Mouse (Mus musculus): Measurements from ENCODE around the gene Srrm4. TPM values are rescaled to one million over a fixed set of nuclear protein-coding genes. Genes with fewer than 3 reads are reported as not detected.

Srrm4 gene
- total and polyA plus RNA-seq, 3 experiments: not detected

DNA sequence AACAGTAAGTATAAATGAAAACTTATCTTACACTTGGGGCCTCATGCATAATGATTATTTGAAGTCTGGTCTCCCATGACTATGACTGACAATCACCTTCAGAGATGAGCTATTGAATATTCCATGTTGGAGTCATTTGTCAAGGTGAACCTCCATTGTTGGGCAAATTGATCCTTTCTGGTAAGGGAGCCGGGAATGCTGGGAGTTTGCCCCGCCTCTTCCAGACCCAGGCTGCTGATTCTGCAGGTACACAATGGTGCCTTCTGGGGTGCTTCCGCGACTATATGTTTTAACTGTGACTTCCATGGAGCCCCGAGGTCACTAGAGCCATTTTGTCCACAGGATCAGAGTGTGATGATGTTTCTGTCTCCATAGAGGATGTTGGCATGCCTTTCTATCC, 195.5 kb downstream of the Srrm4 start:
- no peak for DNase-seq (ENCODE audit: low read depth, low spot score)
- Histone ChIP-seq H3K27ac (ENCODE audit: control insufficient read depth, low read depth, low read length) (no peak overlapping the region), H3K9me3 (replicated peaks; ENCODE audit: insufficient read depth, low read length) (no peaks in the 10 kb centered on the region), H3K4me3 (ENCODE audit: control insufficient read depth in 1 of 2, insufficient read depth in 1 of 2, low read depth in 2 of 2, low read length in 2 of 2) (no peak overlapping the region), H3K79me2 (ENCODE audit: control insufficient read depth, insufficient read depth, low read length, poor library complexity) (no peaks in the 10 kb centered on the region), H3K9ac (ENCODE audit: control insufficient read depth, low read depth, low read length, poor library complexity, severe bottlenecking) (no peak overlapping the region), H3K27me3 (ENCODE audit: control insufficient read depth in 1 of 2, insufficient read depth in 2 of 2, low read length in 2 of 2) (no peaks in the 10 kb centered on the region), H3K36me3 (ENCODE audit: control insufficient read depth in 1 of 2, insufficient read depth in 2 of 2, low read length in 2 of 2) (no peaks in the 10 kb centered on the region), H3K4me1 (ENCODE audit: control insufficient read depth in 1 of 2, insufficient read depth in 2 of 2, low read length in 2 of 2) (no peaks in the 10 kb centered on the region)
- TF ChIP-seq CHD2 (IDR thresholded peaks at IDR 0.05; ENCODE audit: low read length) (no peak), RCOR1 (IDR thresholded peaks at IDR 0.05; ENCODE audit: low read depth, low read length) (no peak), MAX (IDR thresholded peaks at IDR 0.05; ENCODE audit: low read length) (no peak), JUND (IDR thresholded peaks at IDR 0.05; ENCODE audit: low read depth, low read length) (no peak), GATA1 (IDR thresholded peaks at IDR 0.05; ENCODE audit: low read depth, low read length) (no peak), POLR2AphosphoS2 (IDR thresholded peaks at IDR 0.05; ENCODE audit: low read length) (no peak), RAD21 (IDR thresholded peaks at IDR 0.05; ENCODE audit: low read depth, low read length) (no peak), UBTF (IDR thresholded peaks at IDR 0.05; ENCODE audit: borderline replicate concordance, insufficient read depth, low read depth, low read length) (no peak), ELF1 (IDR thresholded peaks at IDR 0.05; ENCODE audit: low read depth, low read length) (no peak), MYB (IDR thresholded peaks at IDR 0.05; ENCODE audit: low read depth, low read length) (no peak), ZC3H11A (IDR thresholded peaks at IDR 0.05; ENCODE audit: low read depth, low read length) (no peak), MXI1 (IDR thresholded peaks at IDR 0.05; ENCODE audit: low read depth, low read length) (no peak), MAFK (IDR thresholded peaks at IDR 0.05; ENCODE audit: borderline replicate concordance, low read depth, low read length) (no peak), CTCF (IDR thresholded peaks at IDR 0.05 in 2 of 3, conservative IDR thresholded peaks at IDR 0.05 in 1 of 3; ENCODE audit: control insufficient read depth in 1 of 3, insufficient read depth in 1 of 3, low read depth in 2 of 3, low read length in 3 of 3, poor library complexity in 1 of 3, severe bottlenecking in 1 of 3) (no peak), GABPA (IDR thresholded peaks at IDR 0.05; ENCODE audit: low read depth, low read length) (no peak), MEF2A (IDR thresholded peaks at IDR 0.05; ENCODE audit: extremely low read depth, insufficient replicate concordance, low read depth, low read length, poor library complexity, severe bottlenecking) (no peak), POLR2A (IDR thresholded peaks at IDR 0.05; ENCODE audit: control insufficient read depth in 1 of 2, insufficient read depth in 1 of 2, low read depth in 1 of 2, low read length in 2 of 2, poor library complexity in 1 of 2) (no peak)

GRCm38 (mm10) chr5:116392603-116393002, 199.0 kb downstream of the Srrm4 start:
- no peaks in the 10 kb centered on the region for H3K79me2 ChIP-seq (ENCODE audit: control insufficient read depth, insufficient read depth, low read length, poor library complexity)
- no peaks in the 10 kb centered on the region for H3K4me1 ChIP-seq (ENCODE audit: control insufficient read depth in 1 of 2, insufficient read depth in 2 of 2, low read length in 2 of 2)
- no peaks in the 10 kb centered on the region for H3K36me3 ChIP-seq (ENCODE audit: control insufficient read depth in 1 of 2, insufficient read depth in 2 of 2, low read length in 2 of 2)
- no peaks in the 10 kb centered on the region for H3K27me3 ChIP-seq (ENCODE audit: control insufficient read depth in 1 of 2, insufficient read depth in 2 of 2, low read length in 2 of 2)
- H3K9ac ChIP-seq (ENCODE audit: control insufficient read depth, low read depth, low read length, poor library complexity, severe bottlenecking): no peak overlapping the region
- no peak for DNase-seq (ENCODE audit: low read depth, low spot score)
- H3K27ac ChIP-seq (ENCODE audit: control insufficient read depth, low read depth, low read length): no peak overlapping the region
- no peak overlapping the region for H3K4me3 ChIP-seq (ENCODE audit: control insufficient read depth in 1 of 2, insufficient read depth in 1 of 2, low read depth in 2 of 2, low read length in 2 of 2)
- no peaks in the 10 kb centered on the region for H3K9me3 ChIP-seq (replicated peaks; ENCODE audit: insufficient read depth, low read length)
- TF ChIP-seq SIN3A (IDR thresholded peaks at IDR 0.05; ENCODE audit: low read length) (no peak), ELF1 (IDR thresholded peaks at IDR 0.05; ENCODE audit: low read depth, low read length) (no peak), MYC (IDR thresholded peaks at IDR 0.05; ENCODE audit: low read depth, low read length) (no peak), HCFC1 (IDR thresholded peaks at IDR 0.05; ENCODE audit: low read depth, low read length) (no peak), MEF2A (IDR thresholded peaks at IDR 0.05; ENCODE audit: extremely low read depth, insufficient replicate concordance, low read depth, low read length, poor library complexity, severe bottlenecking) (no peak), GATA1 (IDR thresholded peaks at IDR 0.05; ENCODE audit: low read depth, low read length) (no peak), MAFK (IDR thresholded peaks at IDR 0.05; ENCODE audit: borderline replicate concordance, low read depth, low read length) (no peak), POLR2A (IDR thresholded peaks at IDR 0.05; ENCODE audit: control insufficient read depth in 1 of 2, insufficient read depth in 1 of 2, low read depth in 1 of 2, low read length in 2 of 2, poor library complexity in 1 of 2) (no peak), CHD1 (IDR thresholded peaks at IDR 0.05; ENCODE audit: low read depth, low read length) (no peak), UBTF (IDR thresholded peaks at IDR 0.05; ENCODE audit: borderline replicate concordance, insufficient read depth, low read depth, low read length) (no peak), CTCF (IDR thresholded peaks at IDR 0.05 in 2 of 3, conservative IDR thresholded peaks at IDR 0.05 in 1 of 3; ENCODE audit: control insufficient read depth in 1 of 3, insufficient read depth in 1 of 3, low read depth in 2 of 3, low read length in 3 of 3, poor library complexity in 1 of 3, severe bottlenecking in 1 of 3) (no peak), MAZ (IDR thresholded peaks at IDR 0.05; ENCODE audit: low read depth, low read length) (no peak), TAL1 (IDR thresholded peaks at IDR 0.05; ENCODE audit: low read length) (no peak), NELFE (IDR thresholded peaks at IDR 0.05; ENCODE audit: low read depth, low read length) (no peak), RAD21 (IDR thresholded peaks at IDR 0.05; ENCODE audit: low read depth, low read length) (no peak)

All from MEL (cell line).